Mouse (Mus musculus) lung, embryonic 14.5 days (tissue): ENCODE data around the gene Ppef2. TPM values are rescaled to one million over a fixed set of nuclear protein-coding genes. Genes with fewer than 3 reads are reported as not detected.

Experiments used
- ATAC-seq: fragments of 200-750 bp; cut with Nextera tagmentation; 2 replicates; pipeline ENCODE4 v1.8.0; 2017; ENCODE audit warnings: mild to moderate bottlenecking, moderate TSS enrichment, moderate library complexity; ENCODE audit not compliant: insufficient read depth
- DNase-seq: peaks from one replicate; pipeline ENCODE4 v3.0.0-alpha.2; 2015
- H3K27ac ChIP-seq: fragments of 300-500 bp; sonication (generic); 2 replicates; pipeline ENCODE4 v1.5.1; 2014; ENCODE audit warnings: low read depth, mild to moderate bottlenecking, moderate library complexity
- H3K27me3 ChIP-seq: fragments of 300-500 bp; sonication (generic); 2 replicates; pipeline ENCODE4 v1.6.1; 2014; ENCODE audit warnings: low read length, control low read depth; ENCODE audit not compliant: insufficient read depth
- H3K36me3 ChIP-seq: fragments of 300-500 bp; sonication (generic); 2 replicates; pipeline ENCODE4 v1.6.1; 2014; ENCODE audit warnings: control low read depth; ENCODE audit not compliant: insufficient read depth
- H3K4me1 ChIP-seq: fragments of 300-500 bp; sonication (generic); 2 replicates; pipeline ENCODE4 v1.6.1; 2014; ENCODE audit warnings: antibody characterized with exemption, control low read depth; ENCODE audit not compliant: insufficient read depth
- H3K4me2 ChIP-seq: fragments of 300-500 bp; sonication (generic); 2 replicates; pipeline ENCODE4 v1.6.1; 2014; ENCODE audit warnings: mild to moderate bottlenecking
- H3K4me3 ChIP-seq: fragments of 300-500 bp; sonication (generic); 2 replicates; pipeline ENCODE4 v1.5.1; 2014; ENCODE audit warnings: low read depth, low read length
- H3K9ac ChIP-seq: fragments of 300-500 bp; sonication (generic); 2 replicates; pipeline ENCODE4 v1.6.1; 2014
- H3K9me3 ChIP-seq: fragments of 300-500 bp; sonication (generic); 2 replicates; pipeline ENCODE4 v1.6.1; 2016; ENCODE audit warnings: low read depth, low read length, control low read depth
- CTCF ChIP-seq: IDR thresholded peaks from 2 replicates; pipeline ENCODE4 v1.5.1; 2016; ENCODE audit warnings: antibody characterized with exemption, low read depth
- WGBS: fragments of 180-500 bp; shearing (Covaris S2); extraction: QIAGEN DNeasy Blood & Tissue Kit; methylation state at CpG from one replicate; pipeline ENCODE4 v1.1.7; 2014; 5-methylcytosine and 5-hydroxymethylcytosine counted together
- polyA plus RNA-seq: library from polyadenylated mRNA; unstranded; fragments of >200 nt; fragmentation: Nextera tagmentation; extraction: Ambion mirVana; gene quantifications from 2 replicates; pipeline ENCODE4 v1.2.1, GENCODE M21; 2014

Gene Ppef2
- polyA plus RNA-seq, 1 experiment from 2014 or later: 0.14 TPM

GRCm38 (mm10) chr5:92188881-92189483, 67.1 kb downstream of the Ppef2 start:
- peaks cover 76% of the 10 kb centered on the region for H3K36me3 ChIP-seq
- WGBS: 94% methylated on average over 7 of the region's 7 CpGs

GRCm38 (mm10) chr5:92183071-92183830, 72.8 kb downstream of the Ppef2 start:
- Histone ChIP-seq H3K4me1 (no peaks in the 10 kb centered on the region), H3K4me2 (no peak overlapping the region), H3K27me3 (no peaks in the 10 kb centered on the region), H3K9me3 (no peaks in the 10 kb centered on the region), H3K36me3 (peaks cover 75% of the 10 kb centered on the region), H3K4me3 (no peak overlapping the region), H3K27ac (no peak overlapping the region), H3K9ac (no peak overlapping the region)
- DNase-seq (no peak), ATAC-seq (no peak)
- 69% methylated on average over 8 of the region's 8 CpGs for WGBS
- TF ChIP-seq CTCF: no peak

More at GRCm38 (mm10) chr5:92188881-92189483, 67.1 kb downstream of the Ppef2 start:
- H3K9me3 ChIP-seq: no peaks in the 10 kb centered on the region; the same call in 1 of the 2 replicates
- no peak overlapping the region for H3K27ac ChIP-seq
- no peak overlapping the region for H3K9ac ChIP-seq
- ATAC-seq (no peak), DNase-seq (no peak)
- no peaks in the 10 kb centered on the region for H3K4me1 ChIP-seq
- no peak overlapping the region for H3K4me2 ChIP-seq
- H3K27me3 ChIP-seq: no peaks in the 10 kb centered on the region
- H3K4me3 ChIP-seq: no peak overlapping the region
- TF ChIP-seq CTCF: no peak

Other genes with a start within 250 kb of the Ppef2 start
- 1.5 and 1.6 TPM in 2 replicates for gene Cdkl2, start 212.4 kb downstream of the Ppef2 start, polyA plus RNA-seq
- 165 and 166 TPM in 2 replicates for gene G3bp2, start 172.6 kb downstream of the Ppef2 start, polyA plus RNA-seq
- gene Uso1, start 118.3 kb downstream of the Ppef2 start, polyA plus RNA-seq: 27.8 and 28.1 TPM in 2 replicates
- not detected in 2 replicates for gene U90926, start 40.9 kb downstream of the Ppef2 start, polyA plus RNA-seq
- gene Naaa, start 21.9 kb upstream of the Ppef2 start, polyA plus RNA-seq: 7.3 and 8.3 TPM in 2 replicates
- gene Sdad1, start 54.2 kb upstream of the Ppef2 start, polyA plus RNA-seq: 44.8 and 45.3 TPM in 2 replicates
- 0.43 TPM in 1 of 2 replicates, not detected in the other for gene Cxcl9, start 71.8 kb upstream of the Ppef2 start, polyA plus RNA-seq
- gene Art3, start 75.5 kb upstream of the Ppef2 start, polyA plus RNA-seq: 1.4 and 5.4 TPM in 2 replicates
- not detected in 2 replicates for gene Cxcl10, start 92.6 kb upstream of the Ppef2 start, polyA plus RNA-seq
- gene Nup54, start 178.9 kb upstream of the Ppef2 start, polyA plus RNA-seq: 57.8 and 61.9 TPM in 2 replicates